Mouse (Mus musculus): ENCODE measurements around the gene Nme9. TPM values are rescaled to one million over a fixed set of nuclear protein-coding genes. Genes with fewer than 3 reads are reported as not detected.

Gene Nme9
- polyA plus RNA-seq, 1 experiment from 2014 or later: not detected

GRCm38 (mm10) chr9:99439064-99439463 lies 12.2 kb upstream of the Nme9 start:
- Histone ChIP-seq H3K27me3 (ENCODE audit: low read depth, poor library complexity, severe bottlenecking) (peaks cover 37% of the 10 kb centered on the region), H3K9me3 (replicated peaks) (no peaks in the 10 kb centered on the region), H3K36me3 (no peaks in the 10 kb centered on the region), H3K4me3 (no peak overlapping the region), H3K4me1 (peaks cover 32% of the 10 kb centered on the region), H3K27ac (no peak overlapping the region)
- DNase-seq (ENCODE audit: low spot score): no peak
- 78% methylated on average over 8 of the region's 8 CpGs for WGBS

GRCm38 (mm10) chr9:99440941-99441340 lies 10.3 kb upstream of the Nme9 start:
- Histone ChIP-seq H3K4me1 (peaks cover 19% of the 10 kb centered on the region), H3K4me3 (no peak overlapping the region), H3K9me3 (replicated peaks) (no peaks in the 10 kb centered on the region), H3K36me3 (no peaks in the 10 kb centered on the region), H3K27ac (no peak overlapping the region), H3K27me3 (ENCODE audit: low read depth, poor library complexity, severe bottlenecking) (peaks cover 32% of the 10 kb centered on the region)
- DNase-seq (ENCODE audit: low spot score): no peak
- 86% methylated on average over 5 of the region's 5 CpGs for WGBS

- Histone ChIP-seq H3K9me3 (replicated peaks) (no peaks in the 10 kb centered on the region), H3K4me3 (no peak overlapping the region), H3K36me3 (no peaks in the 10 kb centered on the region), H3K27ac (no peak overlapping the region), H3K27me3 (ENCODE audit: low read depth, poor library complexity, severe bottlenecking) (peaks cover 28% of the 10 kb centered on the region), H3K4me1 (peaks cover 13% of the 10 kb centered on the region)
- WGBS: 94% methylated on average over 4 of the region's 4 CpGs
- DNase-seq (ENCODE audit: low spot score): no peak
Measured at GRCm38 (mm10) chr9:99441647-99442433, 9.4 kb upstream of the Nme9 start.

- H3K4me3 ChIP-seq: no peak overlapping the region
- no peak for DNase-seq (ENCODE audit: low spot score)
- no peaks in the 10 kb centered on the region for H3K36me3 ChIP-seq
- WGBS: 42% methylated on average over 8 of the region's 8 CpGs
- no peak overlapping the region for H3K27ac ChIP-seq
- H3K27me3 ChIP-seq (ENCODE audit: low read depth, poor library complexity, severe bottlenecking): no peaks in the 10 kb centered on the region
- no peaks in the 10 kb centered on the region for H3K9me3 ChIP-seq (replicated peaks)
- peaks cover 6% of the 10 kb centered on the region for H3K4me1 ChIP-seq
Measured at GRCm38 (mm10) chr9:99444590-99445178, 6.6 kb upstream of the Nme9 start.

GRCm38 (mm10) chr9:99446259-99446658 lies 5.0 kb upstream of the Nme9 start:
- H3K27me3 ChIP-seq (ENCODE audit: low read depth, poor library complexity, severe bottlenecking): peaks cover 7% of the 10 kb centered on the region
- H3K27ac ChIP-seq: no peak overlapping the region
- H3K4me1 ChIP-seq: peaks cover 10% of the 10 kb centered on the region
- DNase-seq (ENCODE audit: low spot score): no peak
- H3K9me3 ChIP-seq (replicated peaks): no peaks in the 10 kb centered on the region
- no peak overlapping the region for H3K4me3 ChIP-seq
- H3K36me3 ChIP-seq: no peaks in the 10 kb centered on the region

GRCm38 (mm10) chr9:99447323-99447722 lies 4.0 kb upstream of the Nme9 start:
- Histone ChIP-seq H3K9me3 (replicated peaks) (no peaks in the 10 kb centered on the region), H3K4me1 (peaks cover 15% of the 10 kb centered on the region), H3K36me3 (no peaks in the 10 kb centered on the region), H3K4me3 (no peak overlapping the region), H3K27me3 (ENCODE audit: low read depth, poor library complexity, severe bottlenecking) (peaks cover 18% of the 10 kb centered on the region), H3K27ac (no peak overlapping the region)
- WGBS: 88% methylated on average over 3 of the region's 3 CpGs
- DNase-seq (ENCODE audit: low spot score): no peak

- H3K4me1 ChIP-seq: peaks cover 11% of the 10 kb centered on the region
- 42% methylated on average over 9 of the region's 9 CpGs for WGBS
- H3K9me3 ChIP-seq (replicated peaks): no peaks in the 10 kb centered on the region
- H3K4me3 ChIP-seq: no peak overlapping the region
- H3K27me3 ChIP-seq (ENCODE audit: low read depth, poor library complexity, severe bottlenecking): peaks cover 26% of the 10 kb centered on the region
- no peaks in the 10 kb centered on the region for H3K36me3 ChIP-seq
- DNase-seq (ENCODE audit: low spot score): no peak
- H3K27ac ChIP-seq: no peak overlapping the region
Measured at GRCm38 (mm10) chr9:99449886-99450647, 1.2 kb upstream of the Nme9 start.

GRCm38 (mm10) chr9:99454211-99454610 lies 2.9 kb downstream of the Nme9 start:
- no peak for DNase-seq (ENCODE audit: low spot score)
- Histone ChIP-seq H3K27me3 (ENCODE audit: low read depth, poor library complexity, severe bottlenecking) (peaks cover 26% of the 10 kb centered on the region), H3K27ac (no peak overlapping the region), H3K36me3 (no peaks in the 10 kb centered on the region), H3K9me3 (replicated peaks) (no peaks in the 10 kb centered on the region), H3K4me1 (peaks cover 11% of the 10 kb centered on the region), H3K4me3 (no peak overlapping the region)
- WGBS: 88% methylated on average over 4 of the region's 4 CpGs

- Histone ChIP-seq H3K4me3 (no peak overlapping the region), H3K9me3 (replicated peaks) (no peaks in the 10 kb centered on the region), H3K27ac (no peak overlapping the region), H3K36me3 (no peaks in the 10 kb centered on the region), H3K27me3 (ENCODE audit: low read depth, poor library complexity, severe bottlenecking) (no peaks in the 10 kb centered on the region), H3K4me1 (no peaks in the 10 kb centered on the region)
- 45% methylated on average over 12 of the region's 12 CpGs for WGBS
- DNase-seq (ENCODE audit: low spot score): peak; percentile 72
Measured at GRCm38 (mm10) chr9:99458529-99459208, 7.4 kb downstream of the Nme9 start.

- no peak for DNase-seq (ENCODE audit: low spot score)
- WGBS: 96% methylated on average over 4 of the region's 4 CpGs
- Histone ChIP-seq H3K4me1 (no peaks in the 10 kb centered on the region), H3K27me3 (ENCODE audit: low read depth, poor library complexity, severe bottlenecking) (no peaks in the 10 kb centered on the region), H3K4me3 (no peak overlapping the region), H3K9me3 (replicated peaks) (no peaks in the 10 kb centered on the region), H3K36me3 (no peaks in the 10 kb centered on the region), H3K27ac (no peak overlapping the region)
Measured at GRCm38 (mm10) chr9:99459730-99460129, 8.5 kb downstream of the Nme9 start.

GRCm38 (mm10) chr9:99464876-99465275 lies 13.6 kb downstream of the Nme9 start:
- H3K27ac ChIP-seq: no peak overlapping the region
- H3K36me3 ChIP-seq: no peaks in the 10 kb centered on the region
- DNase-seq (ENCODE audit: low spot score): no peak
- WGBS: 82% methylated on average over 6 of the region's 6 CpGs
- H3K4me1 ChIP-seq: no peaks in the 10 kb centered on the region
- no peak overlapping the region for H3K4me3 ChIP-seq
- no peaks in the 10 kb centered on the region for H3K9me3 ChIP-seq (replicated peaks)
- no peaks in the 10 kb centered on the region for H3K27me3 ChIP-seq (ENCODE audit: low read depth, poor library complexity, severe bottlenecking)

- no peak for DNase-seq (ENCODE audit: low spot score)
- Histone ChIP-seq H3K27me3 (ENCODE audit: low read depth, poor library complexity, severe bottlenecking) (no peaks in the 10 kb centered on the region), H3K4me3 (no peak overlapping the region), H3K36me3 (no peaks in the 10 kb centered on the region), H3K27ac (no peak overlapping the region), H3K4me1 (no peaks in the 10 kb centered on the region; the same call in 1 of the 2 replicates), H3K9me3 (replicated peaks) (no peaks in the 10 kb centered on the region)
- 84% methylated on average over 9 of the region's 9 CpGs for WGBS
Measured at GRCm38 (mm10) chr9:99468572-99468971, 17.3 kb downstream of the Nme9 start.

Data from limb, embryonic 10.5 days (tissue).